Comparison of ENCODE assay signal across 8 mouse cellular contexts in genomic region chr1:136550851-136551540, GRCm38 (mm10).
DNase-seq lines count a peak whose midpoint lies in the region; ATAC-seq and TF ChIP-seq lines count a peak whose summit lies in the region.

No protein-coding gene starts in this region.

- no peak overlapping the region for H3K4me2 ChIP-seq in liver, embryonic 12.5 days
- no peak overlapping the region for H3K4me2 ChIP-seq in limb, embryonic 14.5 days (replicated peaks; ENCODE audit: low read depth, low read length, severe bottlenecking)
- H3K4me2 ChIP-seq in neural tube, embryonic 12.5 days (replicated peaks) = no peak overlapping the region

- H3K27me3 ChIP-seq in liver, embryonic 12.5 days (replicated peaks) = no peaks in the 10 kb centered on the region
- H3K27me3 ChIP-seq in limb, embryonic 14.5 days (ENCODE audit: control insufficient read depth, insufficient read depth, low read length) = no peaks in the 10 kb centered on the region
- no peaks in the 10 kb centered on the region for H3K27me3 ChIP-seq in neural tube, embryonic 12.5 days (replicated peaks)

- no peak for TF ChIP-seq POLR2A in limb, embryonic 14.5 days (IDR thresholded peaks at IDR 0.05; ENCODE audit: borderline replicate concordance, extremely low read depth, insufficient read depth, insufficient read length)

- no peak for ATAC-seq in liver, embryonic 12.5 days
- ATAC-seq in limb, embryonic 14.5 days (ENCODE audit: low FRiP score, low read depth) = peak; percentile 52; the same call in 1 of the 2 replicates
- peak; percentile 63; the same call in 1 of the 2 replicates for ATAC-seq in neural tube, embryonic 12.5 days (ENCODE audit: low FRiP score, low read depth)

- no peak overlapping the region for H3K4me3 ChIP-seq in liver, embryonic 12.5 days
- H3K4me3 ChIP-seq in limb, embryonic 14.5 days (replicated peaks; ENCODE audit: low read length) = no peak overlapping the region
- no peak overlapping the region for H3K4me3 ChIP-seq in neural tube, embryonic 12.5 days

- H3K9ac ChIP-seq in liver, embryonic 12.5 days = no peak overlapping the region
- no peak overlapping the region for H3K9ac ChIP-seq in limb, embryonic 14.5 days (ENCODE audit: low read depth, low read length, severe bottlenecking)
- no peak overlapping the region for H3K9ac ChIP-seq in neural tube, embryonic 12.5 days

- peak; percentile 73 for DNase-seq in liver
- peak; percentile 77 to 87 for DNase-seq in cerebellum, postnatal 36 days
- DNase-seq in gastrocnemius, adult 18-20 months (ENCODE audit: low spot score) = peak; percentile 76
- DNase-seq in kidney, adult 8-10 months = peak; percentile 59 to 87
- peak; percentile 82 for DNase-seq in limb, embryonic 14.5 days (ENCODE audit: low spot score)
- DNase-seq in telencephalon, adult 2 months (ENCODE audit: low read depth, low spot score) = peak; percentile 65

- no peak overlapping the region for H3K27ac ChIP-seq in liver, embryonic 12.5 days
- no peak overlapping the region for H3K27ac ChIP-seq in limb, embryonic 14.5 days (replicated peaks; ENCODE audit: low read depth, low read length)
- no peak overlapping the region for H3K27ac ChIP-seq in neural tube, embryonic 12.5 days

- no peaks in the 10 kb centered on the region for H3K36me3 ChIP-seq in liver, embryonic 12.5 days
- no peaks in the 10 kb centered on the region for H3K36me3 ChIP-seq in limb, embryonic 14.5 days (ENCODE audit: control insufficient read depth, insufficient read depth, low read length)
- no peaks in the 10 kb centered on the region for H3K36me3 ChIP-seq in neural tube, embryonic 12.5 days

- WGBS in liver, embryonic 12.5 days (ENCODE audit: insufficient replicate concordance) = 25% methylated on average over 16 of the region's 16 CpGs
- 22% methylated on average over 16 of the region's 16 CpGs for WGBS in limb, embryonic 14.5 days
- WGBS in neural tube, embryonic 12.5 days = 29% methylated on average over 16 of the region's 16 CpGs

- no peaks in the 10 kb centered on the region for H3K4me1 ChIP-seq in liver, embryonic 12.5 days
- peaks cover 10% of the 10 kb centered on the region for H3K4me1 ChIP-seq in limb, embryonic 14.5 days (ENCODE audit: control insufficient read depth, insufficient read depth, low read length)
- H3K4me1 ChIP-seq in neural tube, embryonic 12.5 days = 0 out of 2 replicates have a peak, but pooled peaks cover 7% of the 10 kb centered on the region

- no peaks in the 10 kb centered on the region for H3K9me3 ChIP-seq in liver, embryonic 12.5 days (replicated peaks)
- no peaks in the 10 kb centered on the region for H3K9me3 ChIP-seq in limb, embryonic 14.5 days (ENCODE audit: control insufficient read depth, low read length)
- H3K9me3 ChIP-seq in neural tube, embryonic 12.5 days = no peaks in the 10 kb centered on the region
